Mouse (Mus musculus) left cerebral cortex, adult 2 months (tissue): ENCODE measurements around the gene Dnajb12. TPM values are rescaled to one million over a fixed set of nuclear protein-coding genes. Genes with fewer than 3 reads are reported as not detected.
A peak's percentile ranks its signal among the peaks of the same experiment; 100 is the strongest.
"Not testable (repeated sequence)": the region's sequence is repeated elsewhere in the genome, so short reads cannot be mapped to it uniquely, and the experiment has no call there.

Experiments
- DNase-seq, 2 experiments: peaks; one replicate each; pipeline ENCODE4 v3.0.0; 2021 to 2022; ENCODE audit warnings: low spot score in 2 of 2, mixed read lengths in 1 of 2; ENCODE audit errors: extremely low spot score in 1 of 2
- H3K27ac ChIP-seq: fragments of 200-600 bp; 2 replicates; pipeline ENCODE4 v1.8.1; 2022
- H3K4me3 ChIP-seq: fragments of 200-600 bp; 2 replicates; pipeline ENCODE4 v1.8.1; 2022
- CTCF ChIP-seq: fragments of 200-600 bp; IDR thresholded peaks from 2 replicates; pipeline ENCODE4 v1.8.1; 2022; ENCODE audit warnings: antibody characterized with exemption, mild to moderate bottlenecking, moderate library complexity
- intact Hi-C: fragments of 180-260 bp; cut with DNase I; formaldehyde crosslinking; loops from one replicate; pipeline ENCODE4 v1.15.1; 2025
- total RNA-seq, 2 experiments: library from RNA; stranded (reverse); gene quantifications; 2 replicates each; pipeline ENCODE4 v1.2.3; 2021

The Dnajb12 gene
- total RNA-seq, 2 experiments from 2014 or later, result 50.6 to 52.2 TPM

DNA sequence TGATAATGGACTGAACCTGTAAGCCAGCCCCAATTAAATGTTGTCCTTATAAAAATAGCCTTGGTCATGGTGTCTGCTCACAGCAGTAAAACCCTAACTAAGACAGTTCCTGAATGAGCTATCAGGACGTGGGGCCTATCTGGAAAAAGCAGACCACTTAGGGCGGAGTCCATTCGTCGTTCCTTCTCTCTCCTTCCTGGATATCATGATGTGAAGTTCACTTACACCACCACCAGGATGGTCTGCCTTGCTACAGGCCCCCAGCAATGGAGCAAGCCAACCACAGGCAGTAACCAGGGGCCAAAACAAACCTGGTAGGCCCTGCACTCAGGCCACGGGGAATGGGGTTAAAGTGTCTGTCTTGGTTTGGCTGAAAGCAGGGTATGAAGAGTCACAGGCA is 5.7 kb upstream of the Dnajb12 start:
- no peak for TF ChIP-seq CTCF
- no peak overlapping the region for H3K27ac ChIP-seq
- no peak overlapping the region for H3K4me3 ChIP-seq
- intact Hi-C loops, result no loop called here
- no peak for DNase-seq

GRCm38 (mm10) chr10:59875396-59875795 is 4.0 kb upstream of the Dnajb12 start:
- TF ChIP-seq CTCF, result no peak
- Histone ChIP-seq H3K4me3 (no peak overlapping the region), H3K27ac (no peak overlapping the region)
- intact Hi-C loops, result no loop called here
- DNase-seq, result no peak

- intact Hi-C loops, H3K27ac ChIP-seq, H3K4me3 ChIP-seq, DNase-seq: not testable (repeated sequence)
Measured at GRCm38 (mm10) chr10:59876698-59877097, 2.7 kb upstream of the Dnajb12 start.

GRCm38 (mm10) chr10:59877421-59878117 is 1.8 kb upstream of the Dnajb12 start:
- no peak overlapping the region for H3K4me3 ChIP-seq
- intact Hi-C loops, result no loop called here

GRCm38 (mm10) chr10:59878823-59879222 is 533 bp upstream of the Dnajb12 start:
- DNase-seq, result no peak
- H3K4me3 ChIP-seq, result peak overlapping the region; percentile 98
- intact Hi-C loops, result no loop called here
- no peak for TF ChIP-seq CTCF
- peak overlapping the region; percentile 100 for H3K27ac ChIP-seq

More at GRCm38 (mm10) chr10:59877421-59878117, 1.8 kb upstream of the Dnajb12 start:
- DNase-seq, result no peak
- no peak for TF ChIP-seq CTCF
- no peak overlapping the region for H3K27ac ChIP-seq

DNA sequence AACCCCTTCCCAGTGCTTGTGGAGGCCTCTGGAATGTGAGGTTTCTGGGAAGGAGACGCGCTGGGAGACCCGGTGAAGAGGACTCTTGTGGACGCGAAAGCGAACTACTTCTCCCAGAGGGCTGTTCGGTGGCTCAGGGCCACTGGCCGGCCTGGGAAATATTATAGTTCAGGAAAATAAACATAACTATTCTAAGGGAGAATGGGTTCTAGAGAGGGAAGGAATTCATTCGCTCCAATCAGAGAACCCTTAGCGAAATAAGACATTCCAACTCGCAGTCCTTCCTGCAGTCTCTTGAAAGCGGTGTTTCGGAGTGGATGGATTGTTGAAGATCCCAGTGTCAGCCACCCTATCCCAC is 652 bp downstream of the Dnajb12 start:
- intact Hi-C loops, result loop anchor here (10.0 kb wide), 1 partner anchor 365 kb away; no protein-coding TSS in a partner anchor
- no peak for DNase-seq
- TF ChIP-seq CTCF, result no peak
- H3K4me3 ChIP-seq, result peak overlapping the region; percentile 98
- H3K27ac ChIP-seq, result peak overlapping the region; percentile 100

DNA sequence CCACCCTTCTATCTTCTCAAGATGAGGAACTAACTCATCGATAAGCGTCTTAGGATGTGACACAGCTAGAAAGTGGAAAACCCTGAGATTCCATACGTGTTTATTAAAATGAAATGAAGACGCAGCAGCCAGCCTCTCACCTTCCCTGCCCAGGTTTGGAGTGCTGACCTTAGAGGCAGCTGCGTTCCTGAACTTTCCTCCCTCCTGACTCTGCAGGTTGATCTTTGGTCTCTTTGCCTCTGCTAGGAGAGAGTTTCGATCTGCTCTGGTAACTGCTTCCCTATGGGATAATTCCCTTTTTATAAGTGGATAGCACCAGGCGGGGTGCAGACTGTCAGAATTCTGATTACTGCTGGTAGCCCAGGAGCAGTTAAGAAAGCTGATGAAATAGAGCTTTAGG is 1.5 kb downstream of the Dnajb12 start:
- no peak for DNase-seq
- Histone ChIP-seq H3K4me3 (peak overlapping the region; percentile 98), H3K27ac (no peak overlapping the region)
- intact Hi-C loops, result loop anchor here (10.0 kb wide), 1 partner anchor 364 kb away; no protein-coding TSS in a partner anchor
- no peak for TF ChIP-seq CTCF

DNA sequence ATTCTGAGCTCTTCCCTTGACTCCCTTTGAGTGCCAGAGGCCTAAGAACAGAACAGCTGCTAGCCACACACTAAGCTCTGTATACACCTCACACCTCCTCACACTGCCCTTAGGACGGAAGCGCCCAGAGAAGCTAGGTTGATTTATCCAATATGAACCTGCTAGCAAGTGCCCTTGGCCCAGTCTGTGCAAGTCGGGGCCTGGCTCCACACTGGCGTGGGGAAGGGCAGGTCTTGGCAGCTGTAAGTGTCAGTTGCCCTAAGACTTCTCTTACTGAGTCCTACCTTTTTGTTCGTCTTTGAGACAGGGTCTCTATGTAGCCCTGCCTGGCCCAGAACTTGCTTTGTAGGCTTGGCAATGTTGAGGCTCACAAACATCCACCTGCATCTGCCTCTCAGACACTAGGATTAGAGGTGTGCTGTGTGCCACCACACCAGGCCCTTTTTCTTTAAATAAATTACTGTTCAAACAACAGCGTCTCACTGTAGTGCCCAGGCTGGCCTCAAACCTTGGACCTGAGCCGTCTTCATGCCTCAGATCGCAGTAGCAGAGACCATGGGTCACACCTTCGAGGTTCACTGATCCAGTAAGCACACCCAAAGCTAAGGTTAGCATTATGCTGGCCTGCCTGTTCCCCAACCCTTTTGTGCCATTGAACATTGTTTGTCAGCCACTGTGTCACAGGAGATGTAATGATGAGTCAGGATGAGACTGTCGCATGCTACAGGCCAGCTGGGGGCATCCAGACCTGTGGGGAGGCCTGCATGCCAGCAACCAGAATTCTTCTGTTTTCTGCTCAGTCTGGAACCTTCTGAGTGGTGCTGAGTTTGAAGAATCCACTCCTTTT is 5.2 kb downstream of the Dnajb12 start:
- Histone ChIP-seq H3K27ac (peak overlapping the region; percentile 50), H3K4me3 (no peak overlapping the region)
- intact Hi-C loops, result loop anchor here (10.0 kb wide), 1 partner anchor 360 kb away; no protein-coding TSS in a partner anchor
- DNase-seq, result no peak
- TF ChIP-seq CTCF, result no peak

DNA sequence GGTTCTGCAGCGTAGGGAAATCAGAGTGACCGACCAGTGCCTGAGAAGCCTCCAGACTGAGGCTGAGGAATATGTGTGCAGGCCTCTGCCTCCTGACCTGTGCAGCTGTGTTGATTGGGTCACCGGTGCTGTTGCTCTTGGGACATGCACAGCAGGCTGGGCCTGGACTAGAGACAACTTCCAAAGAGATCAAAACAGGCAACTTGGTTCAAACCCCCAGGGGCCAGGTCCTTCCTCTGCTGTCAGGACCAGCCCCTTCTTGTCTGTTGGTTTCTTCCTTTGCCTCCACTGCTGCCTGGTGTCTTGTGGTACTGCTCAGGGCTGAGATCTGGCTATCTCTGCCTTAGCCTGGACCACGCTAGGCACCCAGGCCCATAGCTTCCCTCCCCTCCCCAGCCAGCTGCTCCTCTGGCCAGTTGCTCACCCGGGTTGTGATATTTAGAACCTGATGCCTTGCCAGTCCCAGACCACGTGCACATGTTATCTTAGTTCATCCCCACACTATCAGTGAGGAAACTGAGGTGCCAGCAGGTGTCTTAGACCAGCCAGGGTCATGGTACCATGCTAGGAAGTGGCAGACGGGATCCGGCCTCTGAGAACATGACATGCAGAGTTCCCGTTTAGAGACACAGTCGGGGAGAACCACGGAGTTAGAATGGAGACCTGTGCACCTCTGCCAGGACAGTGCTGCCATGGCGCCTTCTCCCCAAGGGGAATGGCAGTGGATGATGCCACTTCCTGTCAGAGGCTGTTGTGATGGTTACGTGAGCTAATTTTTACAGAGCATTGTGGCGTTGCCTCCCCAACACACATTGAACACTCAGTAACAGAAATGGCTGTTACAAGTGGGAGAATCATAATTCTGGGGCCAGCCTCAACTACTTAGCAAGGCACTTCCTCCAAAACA is 6.1 kb downstream of the Dnajb12 start:
- Histone ChIP-seq H3K4me3 (no peak overlapping the region), H3K27ac (peak overlapping the region; percentile 50)
- intact Hi-C loops, result loop anchor here (10.0 kb wide), 1 partner anchor 359 kb away; no protein-coding TSS in a partner anchor
- DNase-seq, result no peak
- no peak for TF ChIP-seq CTCF

GRCm38 (mm10) chr10:59886081-59886466 is 6.7 kb downstream of the Dnajb12 start:
- Histone ChIP-seq H3K27ac (no peak overlapping the region), H3K4me3 (no peak overlapping the region)
- TF ChIP-seq CTCF, result no peak
- DNase-seq, result no peak
- intact Hi-C loops, result loop anchor here (10.0 kb wide), 1 partner anchor 359 kb away; no protein-coding TSS in a partner anchor

- no peak for DNase-seq
- intact Hi-C loops, result loop anchor here (10.0 kb wide), 1 partner anchor 357 kb away; no protein-coding TSS in a partner anchor
- H3K27ac ChIP-seq, result no peak overlapping the region
- TF ChIP-seq CTCF, result no peak
- H3K4me3 ChIP-seq, result no peak overlapping the region
Measured at GRCm38 (mm10) chr10:59887432-59887831, 8.1 kb downstream of the Dnajb12 start.
